Mouse (Mus musculus) CH12.LX (cell line): ENCODE results near the gene Gpr84. TPM values are rescaled to one million over a fixed set of nuclear protein-coding genes. Genes with fewer than 3 reads are reported as not detected.

Experiments
- DNase-seq: peaks from one replicate; pipeline ENCODE4 v3.0.0-alpha.2; 2013; ENCODE audit errors: extremely low read depth
- H3K27ac ChIP-seq: 2 replicates; pipeline ENCODE4 v1.5.1; 2012; ENCODE audit warnings: low read depth, mild to moderate bottlenecking, control low read depth, moderate library complexity; ENCODE audit not compliant: insufficient read depth
- H3K27me3 ChIP-seq: replicated peaks from 2 replicates; pipeline ENCODE3; 2012; ENCODE audit warnings: inconsistent platforms
- H3K36me3 ChIP-seq, 2 experiments: replicated peaks in 1 of 2; 2 replicates each; pipeline versions ENCODE3 to v1.6.1; 2012; ENCODE audit warnings: inconsistent platforms in 1 of 2, low read length in 1 of 2, mild to moderate bottlenecking in 1 of 2, mixed read lengths in 1 of 2, moderate library complexity in 1 of 2; ENCODE audit not compliant: control insufficient read depth in 1 of 2, insufficient read depth in 1 of 2
- H3K4me1 ChIP-seq, 2 experiments: 2 replicates each; pipeline ENCODE4 v1.6.1; 2012; ENCODE audit warnings: inconsistent platforms in 1 of 2, moderate library complexity in 1 of 2; ENCODE audit not compliant: insufficient read depth in 2 of 2, control insufficient read depth in 1 of 2
- H3K4me2 ChIP-seq: 2 replicates; pipeline ENCODE4 v1.6.1; 2012; ENCODE audit warnings: low read depth, mild to moderate bottlenecking, control low read depth; ENCODE audit not compliant: poor library complexity, insufficient read depth, severe bottlenecking
- H3K4me3 ChIP-seq, 3 experiments: fragments of 150-350 bp in 1 of 3; sonication (generic) in 1 of 3; replicated peaks in 1 of 3; 2 replicates each; pipeline versions ENCODE3 to v1.5.1; 2011 to 2012; ENCODE audit warnings: low read depth in 2 of 3, low read length in 2 of 3, mild to moderate bottlenecking in 2 of 3, moderate library complexity in 2 of 3, control low read depth in 1 of 3, improper control_type of control experiment in 1 of 3, inconsistent platforms in 1 of 3, mixed read lengths in 1 of 3; ENCODE audit not compliant: poor library complexity in 1 of 3
- H3K79me2 ChIP-seq: replicated peaks from 2 replicates; pipeline ENCODE4 v1.6.1; 2012; ENCODE audit warnings: mild to moderate bottlenecking, moderate library complexity; ENCODE audit not compliant: control insufficient read depth, poor library complexity, insufficient read depth, severe bottlenecking; ENCODE audit errors: extremely low read depth
- H3K9ac ChIP-seq: 2 replicates; pipeline ENCODE4 v1.6.1; 2012; ENCODE audit warnings: low read depth, mild to moderate bottlenecking, control low read depth, moderate library complexity; ENCODE audit not compliant: insufficient read depth
- H3K9me3 ChIP-seq: replicated peaks from 2 replicates; pipeline ENCODE3; 2012; ENCODE audit warnings: low read length, inconsistent platforms, mixed read lengths
- E2F4 ChIP-seq: IDR thresholded peaks from 2 replicates; pipeline ENCODE4 v1.6.1; 2011; ENCODE audit warnings: low read depth, low read length, improper control_type of control experiment; ENCODE audit not compliant: insufficient replicate concordance
- ELF1 ChIP-seq: IDR thresholded peaks from 2 replicates; pipeline ENCODE4 v1.6.1; 2014; ENCODE audit warnings: low read depth, mild to moderate bottlenecking, inconsistent platforms, low read length, improper control_type of control experiment
- EP300 ChIP-seq: IDR thresholded peaks from 2 replicates; pipeline ENCODE4 v1.6.1; 2011; ENCODE audit warnings: low read length, improper control_type of control experiment
- ETS1 ChIP-seq: conservative IDR thresholded peaks from 2 replicates; pipeline ENCODE4 v1.6.1; 2012; ENCODE audit warnings: low read depth, mild to moderate bottlenecking, inconsistent platforms, low read length, improper control_type of control experiment, moderate library complexity
- IRF4 ChIP-seq: IDR thresholded peaks from 2 replicates; pipeline ENCODE4 v1.6.1; 2014; ENCODE audit warnings: low read depth, mild to moderate bottlenecking, inconsistent platforms, low read length, improper control_type of control experiment
- JUND ChIP-seq: conservative IDR thresholded peaks from 2 replicates; pipeline ENCODE4 v1.6.1; 2011; ENCODE audit warnings: low read depth, low read length, improper control_type of control experiment
- KAT2A ChIP-seq: IDR thresholded peaks from 2 replicates; pipeline ENCODE4 v1.6.1; 2012; ENCODE audit warnings: low read length, improper control_type of control experiment, inconsistent platforms; ENCODE audit not compliant: insufficient replicate concordance
- MAFK ChIP-seq: IDR thresholded peaks from 2 replicates; pipeline ENCODE4 v1.6.1; 2011; ENCODE audit warnings: low read length, improper control_type of control experiment; ENCODE audit not compliant: insufficient replicate concordance
- MAX ChIP-seq: IDR thresholded peaks from 2 replicates; pipeline ENCODE4 v1.6.1; 2011; ENCODE audit warnings: low read length, improper control_type of control experiment
- MAZ ChIP-seq: IDR thresholded peaks from 2 replicates; pipeline ENCODE4 v1.6.1; 2012; ENCODE audit warnings: low read depth, mild to moderate bottlenecking, inconsistent platforms, low read length, improper control_type of control experiment, moderate library complexity
- MEF2A ChIP-seq: IDR thresholded peaks from 2 replicates; pipeline ENCODE4 v1.6.1; 2014; ENCODE audit warnings: low read depth, mild to moderate bottlenecking, inconsistent platforms, low read length, improper control_type of control experiment, borderline replicate concordance
- NRF1 ChIP-seq: IDR thresholded peaks from 2 replicates; pipeline ENCODE4 v1.6.1; 2014; ENCODE audit warnings: low read depth, mild to moderate bottlenecking, inconsistent platforms, low read length, improper control_type of control experiment, moderate library complexity
- PAX5 ChIP-seq: IDR thresholded peaks from 2 replicates; pipeline ENCODE4 v1.6.1; 2012; ENCODE audit warnings: low read length, inconsistent platforms, mixed read lengths
- RCOR1 ChIP-seq: conservative IDR thresholded peaks from 2 replicates; pipeline ENCODE4 v1.6.1; 2012; ENCODE audit warnings: low read depth, mild to moderate bottlenecking, inconsistent platforms, low read length, improper control_type of control experiment
- TBP ChIP-seq: conservative IDR thresholded peaks from 2 replicates; pipeline ENCODE4 v1.6.1; 2011; ENCODE audit warnings: low read depth, low read length, improper control_type of control experiment
- USF1 ChIP-seq: IDR thresholded peaks from 2 replicates; pipeline ENCODE4 v1.6.1; 2014; ENCODE audit warnings: low read depth, mild to moderate bottlenecking, inconsistent platforms, low read length, improper control_type of control experiment
- ZC3H11A ChIP-seq: IDR thresholded peaks from 2 replicates; pipeline ENCODE4 v1.6.1; 2012; ENCODE audit warnings: low read depth, mild to moderate bottlenecking, inconsistent platforms, low read length, improper control_type of control experiment
- ZNF384 ChIP-seq: IDR thresholded peaks from 2 replicates; pipeline ENCODE4 v1.6.1; 2012; ENCODE audit warnings: low read depth, low read length, improper control_type of control experiment, inconsistent platforms
- dilution Hi-C: fragments of 300-500 bp; cut with MboI; formaldehyde crosslinking; loops from 2 replicates; pipeline ENCODE4 v1.14.3; 2020; ENCODE audit warnings: low sequenced_read_pairs; ENCODE audit not compliant: extremely low pct_unique_long_range_greater_than_20kb, extremely low pct_ligation_motif_present
- in situ Hi-C: fragments of 300-500 bp; cut with MboI; formaldehyde crosslinking; loops from 3 replicates; pipeline ENCODE4 v1.14.3; 2019; ENCODE audit warnings: low sequenced_read_pairs, low pct_ligation_motif_present, low pct_unique_long_range_greater_than_20kb, mixed read lengths
- polyA plus RNA-seq: library from polyadenylated mRNA; unstranded; fragments of >175 nt; gene quantifications from 2 replicates; pipeline ENCODE4 v1.2.1, GENCODE M21; 2012; ENCODE audit warnings: low read depth; ENCODE audit not compliant: insufficient read length
- total RNA-seq, 2 experiments: library from RNA; depleted of rRNA; stranded (reverse); fragments of 300-350 nt in 1 of 2; fragments of >200 nt in 1 of 2; gene quantifications; 2 replicates each; pipeline ENCODE4 v1.2.3; 2012 to 2014

Gpr84 gene
- total and polyA plus RNA-seq, 3 experiments: 0.42 to 1.4 (median 0.66) TPM

DNA sequence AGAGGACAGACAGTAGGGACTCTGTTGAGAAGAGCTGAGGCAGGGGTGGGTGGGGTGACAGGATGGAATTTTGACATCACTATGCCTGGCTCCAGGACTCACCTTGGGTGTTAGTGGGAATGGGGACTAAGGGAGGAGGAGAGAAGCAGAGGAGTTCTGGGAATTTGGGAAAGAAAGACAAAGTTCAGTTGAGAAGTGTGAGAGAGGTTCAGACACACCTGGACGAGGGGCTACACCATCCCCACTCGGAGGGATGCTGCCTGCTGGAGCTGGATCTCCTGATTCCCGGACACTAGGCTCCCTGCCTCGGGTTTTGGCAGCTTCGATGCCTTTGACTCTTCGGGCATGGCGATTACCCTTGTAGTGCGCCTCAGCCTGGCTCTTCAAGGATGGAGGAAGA lies 7.3 kb upstream of the Gpr84 start:
- TF ChIP-seq ETS1: no peak
- TF ChIP-seq JUND: no peak
- no peak for TF ChIP-seq ZC3H11A
- TF ChIP-seq TBP: no peak
- no peak for TF ChIP-seq MAFK
- no peak for TF ChIP-seq EP300
- no peak for TF ChIP-seq KAT2A
- TF ChIP-seq NRF1: no peak
- TF ChIP-seq ELF1: no peak
- no peak for TF ChIP-seq PAX5
- no peak for DNase-seq
- H3K4me1 ChIP-seq: peaks cover 3 to 18% of the 10 kb centered on the region in 2 experiments
- peaks cover 10 to 86% of the 10 kb centered on the region in 2 experiments for H3K36me3 ChIP-seq
- H3K27me3 ChIP-seq: no peaks in the 10 kb centered on the region
- in situ Hi-C loops (loop anchor here (5.0 to 10.0 kb wide), 2 partner anchors 35 to 333 kb away; no protein-coding TSS in a partner anchor), dilution Hi-C loops (no loop called here)
- no peak overlapping the region for H3K4me2 ChIP-seq
- H3K9ac ChIP-seq: no peak overlapping the region
- H3K27ac ChIP-seq: no peak overlapping the region
- no peak overlapping the region for H3K4me3 ChIP-seq
- H3K9me3 ChIP-seq: no peaks in the 10 kb centered on the region
- no peaks in the 10 kb centered on the region for H3K79me2 ChIP-seq

DNA sequence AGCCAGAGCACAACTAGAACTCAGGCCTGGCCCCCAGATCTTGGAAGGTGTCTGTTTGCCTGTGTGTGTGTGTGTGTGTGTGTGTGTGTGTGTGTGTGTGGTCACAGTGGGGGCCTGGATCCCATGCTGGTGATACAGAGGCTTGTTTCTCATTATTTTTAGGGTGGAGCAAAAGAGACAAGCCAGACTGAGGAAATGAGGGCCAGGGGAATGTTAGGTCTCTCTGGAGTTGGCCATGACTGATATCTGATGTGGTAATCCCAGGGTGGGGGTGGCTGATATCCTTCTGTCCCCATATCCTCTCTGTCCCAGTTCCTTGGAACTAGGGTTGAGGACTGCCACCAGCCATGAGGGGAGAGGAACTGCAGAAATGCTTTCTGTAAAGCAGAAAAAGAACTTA lies 6.7 kb upstream of the Gpr84 start:
- in situ Hi-C loops (loop anchor here (5.0 to 10.0 kb wide), 2 partner anchors 35 to 332 kb away; no protein-coding TSS in a partner anchor), dilution Hi-C loops (no loop called here)
- DNase-seq: no peak
- no peaks in the 10 kb centered on the region for H3K27me3 ChIP-seq
- no peaks in the 10 kb centered on the region for H3K9me3 ChIP-seq
- peaks cover 0 to 12% of the 10 kb centered on the region in 2 experiments; a peak in 2 of 4 replicates for H3K4me1 ChIP-seq
- H3K36me3 ChIP-seq: peaks cover 10 to 85% of the 10 kb centered on the region in 2 experiments
- H3K27ac ChIP-seq: no peak overlapping the region
- TF ChIP-seq ZNF384: no peak
- TF ChIP-seq RCOR1: no peak
- no peak for TF ChIP-seq MEF2A
- no peak for TF ChIP-seq E2F4
- TF ChIP-seq IRF4: no peak
- TF ChIP-seq NRF1: no peak
- no peak for TF ChIP-seq KAT2A
- no peak for TF ChIP-seq USF1
- no peak for TF ChIP-seq PAX5
- TF ChIP-seq MAX: no peak
- no peak for TF ChIP-seq MAZ
- no peak for TF ChIP-seq ZC3H11A
- H3K4me2 ChIP-seq: no peak overlapping the region
- H3K4me3 ChIP-seq: no peak overlapping the region
- H3K79me2 ChIP-seq: no peaks in the 10 kb centered on the region
- H3K9ac ChIP-seq: no peak overlapping the region
